Mouse (Mus musculus) brown adipose tissue, adult 24 weeks (tissue): ENCODE measurements at regions not wholly inside any gene's neighbourhood (a gene's known extent, or its start where the extent isn't known, plus 50 kb on each side); places are given as distances from the start of the nearest gene placed in this dataset.
"Not testable (repeated sequence)": the region's sequence is repeated elsewhere in the genome, so short reads cannot be mapped to it uniquely, and the experiment has no call there.

Source experiments
- H3K27ac ChIP-seq: fragments of 200-500 bp; replicated peaks from 2 replicates; pipeline ENCODE4 v1.5.1; 2012; ENCODE audit warnings: low read depth, mild to moderate bottlenecking, low read length
- H3K4me1 ChIP-seq: fragments of 200-500 bp; 2 replicates; pipeline ENCODE4 v1.6.1; 2012; ENCODE audit warnings: low read length, mixed read lengths; ENCODE audit not compliant: control insufficient read depth, insufficient read depth, insufficient read length
- H3K4me3 ChIP-seq: fragments of 200-500 bp; 2 replicates; pipeline ENCODE4 v1.5.1; 2012; ENCODE audit warnings: low read depth, mild to moderate bottlenecking, low read length, moderate library complexity; ENCODE audit not compliant: insufficient read depth

DNA sequence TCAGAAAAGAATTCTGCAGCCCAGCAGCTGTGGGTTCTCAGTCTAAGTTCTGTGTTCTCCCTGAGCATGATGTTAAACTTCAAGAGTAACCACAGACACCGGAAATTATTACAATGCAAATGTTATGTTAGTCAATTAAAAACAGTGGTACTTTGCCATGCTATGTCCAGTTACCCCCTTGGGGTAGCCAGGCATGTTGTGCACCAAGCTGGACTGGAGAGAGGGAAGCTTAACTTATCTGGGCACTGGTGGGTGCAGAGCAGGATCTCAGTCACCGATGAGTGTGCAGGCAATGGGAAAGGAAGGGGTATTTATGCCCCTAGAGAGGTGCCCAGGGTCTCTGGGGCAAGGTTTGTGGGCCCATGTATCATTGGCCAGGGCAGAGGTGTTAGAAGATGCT, 211.6 kb downstream of the Dad1 start:
- no peaks in the 10 kb centered on the region for H3K4me1 ChIP-seq
- H3K27ac ChIP-seq: no peak overlapping the region
- H3K4me3 ChIP-seq: no peak overlapping the region

DNA sequence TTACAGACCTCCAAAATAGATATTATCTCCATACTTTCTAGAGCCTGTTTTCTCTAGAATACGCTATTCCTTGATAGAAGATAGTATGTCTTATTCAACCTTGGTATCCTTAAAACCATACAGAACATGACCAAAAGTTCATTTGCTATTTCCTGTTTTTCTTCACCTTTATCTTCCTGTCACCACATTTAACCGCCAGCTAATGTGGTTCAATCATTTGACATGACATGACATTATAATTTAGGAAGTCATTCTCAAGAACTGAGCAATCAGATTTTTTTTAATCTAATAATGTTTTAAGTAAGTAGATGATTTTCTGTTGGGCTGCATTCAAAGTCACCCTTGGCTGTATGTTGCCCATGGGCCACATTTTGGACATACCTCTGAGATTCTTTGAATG, 213.3 kb downstream of the Dad1 start:
- Histone ChIP-seq H3K4me1 (no peaks in the 10 kb centered on the region), H3K4me3 (no peak overlapping the region), H3K27ac (no peak overlapping the region)

DNA sequence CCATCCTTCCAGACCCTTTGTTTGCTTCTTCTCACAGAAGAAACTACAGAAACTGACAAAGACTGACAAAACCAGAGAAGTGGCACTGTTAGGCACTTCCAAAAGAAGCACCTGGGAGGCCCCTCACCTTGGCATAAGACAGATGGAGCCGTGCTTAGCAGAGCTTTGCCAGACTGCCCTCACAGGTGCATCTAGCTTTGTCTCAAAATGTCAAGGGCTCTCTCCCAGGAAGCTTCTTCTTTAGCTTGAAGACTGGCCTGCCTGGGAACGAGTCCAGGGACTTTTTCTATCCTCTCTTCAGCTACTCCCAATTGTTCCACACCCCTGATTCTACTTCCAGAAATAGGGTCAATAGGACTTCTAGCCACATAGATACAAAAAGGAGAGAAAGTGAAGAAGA, 219.4 kb downstream of the Dad1 start:
- H3K27ac ChIP-seq: no peak overlapping the region
- H3K4me1 ChIP-seq: no peaks in the 10 kb centered on the region
- H3K4me3 ChIP-seq: no peak overlapping the region

DNA sequence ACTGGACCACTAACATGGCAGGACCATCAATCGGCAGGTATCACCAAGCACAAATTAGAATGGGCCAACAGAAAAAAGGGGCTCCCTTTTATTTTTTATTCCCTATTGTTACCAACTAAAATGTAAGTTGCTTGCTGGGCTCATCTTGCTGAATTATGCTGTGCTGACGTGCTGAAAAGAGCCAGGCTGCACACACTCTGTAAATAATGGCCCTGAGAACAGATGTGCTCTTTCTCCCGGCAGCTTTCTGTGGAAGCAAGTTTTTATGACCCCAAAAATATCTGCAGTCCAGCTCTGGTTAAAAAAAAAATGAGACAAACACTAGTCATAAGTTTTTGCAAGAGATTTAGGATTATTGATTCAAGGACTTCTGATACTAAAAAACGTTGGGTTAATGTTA, 230.4 kb downstream of the Dad1 start:
- Histone ChIP-seq H3K27ac (no peak overlapping the region), H3K4me1 (no peaks in the 10 kb centered on the region), H3K4me3 (no peak overlapping the region)

DNA sequence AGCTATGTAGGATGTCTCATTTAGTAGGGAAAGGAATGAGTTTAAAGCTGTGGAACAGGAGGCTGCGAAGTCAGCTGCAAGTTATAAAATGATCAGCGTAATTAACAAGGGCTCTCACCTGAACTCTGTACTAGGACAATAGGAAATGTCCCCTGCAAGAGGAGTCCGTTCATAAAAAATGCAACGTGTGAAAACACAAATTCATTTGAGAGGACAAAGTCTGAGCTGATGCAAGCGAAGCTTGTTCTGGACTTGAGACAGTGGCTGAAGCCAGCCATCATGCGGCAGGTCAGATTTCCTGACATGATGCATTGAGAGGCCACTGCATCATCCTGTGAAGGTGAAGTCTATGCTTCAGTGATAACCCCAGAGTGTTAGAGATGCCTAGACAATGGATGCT, 232.5 kb downstream of the Dad1 start:
- H3K27ac ChIP-seq: no peak overlapping the region
- no peaks in the 10 kb centered on the region for H3K4me1 ChIP-seq

DNA sequence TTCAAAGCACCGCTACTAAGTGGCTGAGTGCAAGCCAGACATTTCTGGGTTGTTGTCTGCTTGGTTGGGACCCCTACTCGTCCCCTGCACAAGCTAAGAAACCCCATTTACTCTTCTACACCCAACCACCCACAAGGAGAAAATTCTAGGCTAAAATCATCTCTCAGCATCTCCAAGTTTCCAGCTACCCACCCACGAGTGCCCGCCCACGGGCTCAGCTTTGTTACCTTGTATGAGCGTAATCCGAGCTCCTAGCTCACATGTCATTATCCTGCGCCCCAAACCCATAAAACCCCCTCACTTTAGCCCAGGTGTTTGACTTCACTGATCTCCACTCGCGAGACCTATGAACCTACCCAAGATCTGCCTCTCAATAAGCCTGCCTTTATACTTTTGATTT, 239.3 kb downstream of the Dad1 start:
- Histone ChIP-seq H3K4me1 (no peaks in the 10 kb centered on the region), H3K4me3 (no peak overlapping the region), H3K27ac (no peak overlapping the region)

More for the DNA sequence above, 232.5 kb downstream of the Dad1 start:
- H3K4me3 ChIP-seq: no peak overlapping the region

DNA sequence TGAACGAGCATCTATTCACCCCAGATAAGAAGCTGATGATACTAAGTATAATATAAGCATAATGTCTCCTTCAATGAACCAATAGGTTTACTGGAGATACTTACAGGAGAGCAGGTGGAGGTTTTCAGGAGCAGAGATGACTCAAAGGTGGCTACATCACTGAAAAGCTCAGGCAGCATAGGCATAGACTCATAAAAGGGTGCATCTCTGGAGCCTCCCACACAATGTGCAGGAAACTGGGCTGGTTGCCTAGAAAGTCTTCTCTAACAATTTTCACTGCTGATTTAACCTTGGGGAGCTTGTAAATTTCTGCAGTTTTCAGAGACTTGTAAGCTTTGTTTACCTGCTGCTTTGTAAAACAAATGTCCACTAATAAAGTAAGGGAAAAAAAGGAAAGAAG, 251.8 kb downstream of the Dad1 start:
- no peak overlapping the region for H3K27ac ChIP-seq
- no peak overlapping the region for H3K4me3 ChIP-seq
- no peaks in the 10 kb centered on the region for H3K4me1 ChIP-seq

DNA sequence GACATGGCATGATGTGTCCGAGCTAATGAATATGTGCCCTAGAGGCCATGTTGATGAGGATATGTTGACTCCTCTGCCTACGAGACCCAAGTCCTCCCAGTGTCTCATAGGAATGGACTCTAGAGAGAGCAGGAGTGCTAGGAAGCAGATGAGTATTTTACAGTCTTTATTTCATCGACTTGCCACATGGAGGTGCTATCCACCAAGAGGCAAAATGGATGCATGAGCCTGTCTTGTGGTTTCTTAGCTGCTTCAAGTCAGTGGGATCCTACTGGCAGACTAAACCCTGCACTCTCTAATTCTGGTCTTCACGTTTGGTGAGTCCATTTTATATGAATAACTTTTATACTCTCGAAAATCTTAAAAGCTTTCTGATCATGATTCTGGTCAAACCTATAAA, 253.4 kb downstream of the Dad1 start:
- Histone ChIP-seq H3K4me3 (no peak overlapping the region), H3K27ac (no peak overlapping the region), H3K4me1 (no peaks in the 10 kb centered on the region)

DNA sequence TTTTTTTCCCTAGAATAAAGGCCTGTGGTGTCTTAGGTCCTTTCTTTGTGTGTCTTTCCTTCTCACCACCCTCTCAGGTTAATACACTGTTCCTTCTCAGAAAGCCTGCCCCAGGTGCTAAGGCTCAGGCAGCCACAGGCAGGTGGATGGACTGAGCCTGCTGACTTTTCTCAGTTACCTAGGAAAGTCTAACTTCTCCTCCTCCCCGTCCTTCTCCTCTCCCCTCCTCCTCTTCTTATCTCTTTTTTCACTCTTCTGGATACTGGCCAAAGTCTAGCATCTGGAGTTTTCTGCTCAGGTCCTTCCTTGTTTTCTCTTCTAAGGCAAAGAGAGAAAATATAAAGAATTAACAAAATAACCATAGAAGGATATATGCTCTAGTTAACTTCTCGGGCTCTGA, 260.5 kb downstream of the Dad1 start:
- Histone ChIP-seq H3K4me1 (no peaks in the 10 kb centered on the region), H3K27ac (no peak overlapping the region), H3K4me3 (no peak overlapping the region)

DNA sequence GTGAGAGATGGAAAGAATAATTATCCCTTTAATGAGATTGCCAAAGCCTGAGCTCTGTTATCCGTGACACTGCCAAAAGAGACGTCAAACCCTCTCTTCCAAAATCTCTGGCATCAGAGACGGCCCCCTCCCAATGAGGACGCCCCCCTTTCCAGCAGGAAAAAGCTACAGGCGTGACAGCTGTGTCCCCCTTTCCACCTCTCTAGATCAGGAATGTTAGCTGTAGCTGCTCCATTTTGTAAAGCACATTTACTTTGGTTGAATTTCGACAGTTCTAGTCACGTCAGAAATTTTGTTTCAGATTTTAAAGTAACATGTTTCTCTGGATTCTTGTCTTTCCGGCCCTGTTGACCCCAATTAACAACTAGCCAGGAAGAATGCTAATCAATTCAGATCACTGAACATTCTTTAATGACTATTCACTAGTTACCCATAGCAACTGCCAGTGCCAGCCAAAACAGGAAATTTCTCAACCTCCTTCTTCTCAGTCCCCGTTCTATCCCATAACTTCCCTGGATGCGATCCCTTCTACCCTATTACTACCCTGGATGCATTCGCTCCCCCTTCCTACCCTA, 261.1 kb downstream of the Dad1 start:
- Histone ChIP-seq H3K4me1 (no peaks in the 10 kb centered on the region), H3K27ac (no peak overlapping the region), H3K4me3 (no peak overlapping the region)

DNA sequence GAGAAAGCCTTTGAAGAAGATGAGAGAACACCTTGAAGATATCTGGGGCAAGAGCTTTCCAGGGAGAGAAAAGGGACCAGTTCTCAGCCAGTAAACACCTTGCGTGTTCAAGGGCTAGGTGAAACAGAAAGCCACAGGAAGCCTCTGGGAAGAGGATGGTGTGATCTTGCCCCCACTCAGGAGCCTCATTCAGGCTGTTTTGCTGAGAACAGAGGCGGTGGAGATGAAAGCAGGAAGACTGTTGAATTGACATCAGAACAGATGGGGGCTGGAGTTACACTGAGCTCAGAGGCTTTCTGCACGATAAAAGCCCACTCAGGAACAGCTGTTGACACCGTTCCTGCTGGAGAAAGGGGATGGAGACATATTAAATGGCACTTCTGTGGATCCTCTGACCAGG, 262.5 kb downstream of the Dad1 start:
- Histone ChIP-seq H3K4me1 (no peaks in the 10 kb centered on the region), H3K27ac (no peak overlapping the region), H3K4me3 (no peak overlapping the region)

DNA sequence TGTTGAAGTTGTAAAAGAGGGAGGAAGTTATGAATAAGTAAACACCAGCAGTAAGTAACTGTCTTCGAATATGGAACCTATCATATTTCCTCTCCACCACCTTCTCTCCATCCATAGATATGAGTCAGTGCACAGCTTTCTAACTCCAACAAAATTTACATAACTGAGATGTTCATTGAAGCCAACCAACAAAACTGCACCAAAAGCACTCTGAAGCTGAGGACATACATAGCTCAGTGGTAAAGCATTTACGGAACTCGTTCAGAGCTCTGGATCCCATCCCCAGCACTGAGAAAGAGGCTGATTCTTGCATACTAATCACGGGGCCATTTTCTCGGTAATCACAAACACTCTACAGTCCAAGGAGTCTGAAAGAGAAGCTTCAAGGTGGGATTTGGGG, 273.1 kb downstream of the Dad1 start:
- Histone ChIP-seq H3K4me3 (no peak overlapping the region), H3K27ac (no peak overlapping the region), H3K4me1 (no peaks in the 10 kb centered on the region)

DNA sequence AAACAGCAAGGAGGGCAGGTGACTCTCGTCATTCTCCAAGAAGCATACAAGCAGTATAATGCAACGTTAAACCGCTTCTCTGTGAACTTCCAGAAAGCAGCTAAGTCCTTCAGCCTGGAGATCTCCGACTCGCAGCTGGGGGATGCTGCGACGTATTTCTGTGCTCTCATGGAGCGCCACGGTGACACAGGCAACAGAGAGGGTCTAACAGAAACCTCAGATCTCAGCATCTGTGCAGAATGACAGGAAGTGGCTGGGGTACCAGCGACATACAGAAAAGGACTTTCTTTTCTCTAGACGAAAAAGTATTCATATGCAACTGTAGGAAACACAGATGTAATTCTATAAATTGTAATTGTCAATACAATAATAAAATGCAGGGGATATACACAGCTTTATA, 292.5 kb downstream of the Dad1 start:
- H3K4me1 ChIP-seq, H3K27ac ChIP-seq, H3K4me3 ChIP-seq: not testable (repeated sequence)

DNA sequence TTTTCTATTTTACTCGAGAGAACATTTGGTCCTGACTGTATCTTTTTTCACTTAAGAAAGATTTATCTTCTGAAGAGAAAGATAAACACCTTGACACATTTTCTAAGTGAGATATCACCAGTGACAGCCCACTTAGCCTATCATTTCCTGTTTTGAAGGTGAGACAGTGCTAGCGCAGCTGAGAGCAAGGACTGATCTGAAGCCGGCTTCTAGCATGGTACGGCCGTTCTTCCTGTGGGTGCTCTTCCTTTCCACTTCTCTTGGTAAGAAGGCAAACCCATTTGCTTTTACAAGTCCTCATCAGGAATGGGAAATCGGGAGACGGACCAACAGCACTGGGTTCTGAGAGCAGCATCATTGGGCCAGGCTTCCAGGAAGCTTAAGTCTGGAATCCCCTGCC, 293.1 kb downstream of the Dad1 start:
- H3K27ac ChIP-seq: no peak overlapping the region
- H3K4me1 ChIP-seq: no peaks in the 10 kb centered on the region
- no peak overlapping the region for H3K4me3 ChIP-seq

DNA sequence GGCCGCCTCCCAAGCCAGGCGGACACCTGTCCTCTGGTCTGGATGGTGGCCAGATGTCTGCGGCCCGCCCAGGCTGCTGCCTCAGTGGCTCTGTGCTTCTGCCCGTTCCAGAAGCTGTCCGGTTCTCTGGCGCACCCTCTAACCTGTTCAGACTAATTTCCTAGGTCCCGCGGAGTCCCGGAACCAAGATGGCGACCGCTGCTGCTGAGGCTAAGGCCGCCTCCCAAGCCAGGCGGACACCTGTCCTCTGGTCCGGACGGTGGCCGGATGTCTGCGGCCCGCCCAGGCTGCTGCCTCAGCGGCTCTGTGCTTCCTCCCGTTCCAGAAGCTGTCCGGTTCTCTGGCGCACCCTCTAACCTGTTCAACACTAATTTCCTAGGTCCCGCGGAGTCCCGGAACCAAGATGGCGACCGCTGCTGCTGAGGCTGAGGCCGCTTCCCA, 318.1 kb downstream of the Dad1 start:
- not testable (repeated sequence) for H3K4me3 ChIP-seq, H3K27ac ChIP-seq, H3K4me1 ChIP-seq

DNA sequence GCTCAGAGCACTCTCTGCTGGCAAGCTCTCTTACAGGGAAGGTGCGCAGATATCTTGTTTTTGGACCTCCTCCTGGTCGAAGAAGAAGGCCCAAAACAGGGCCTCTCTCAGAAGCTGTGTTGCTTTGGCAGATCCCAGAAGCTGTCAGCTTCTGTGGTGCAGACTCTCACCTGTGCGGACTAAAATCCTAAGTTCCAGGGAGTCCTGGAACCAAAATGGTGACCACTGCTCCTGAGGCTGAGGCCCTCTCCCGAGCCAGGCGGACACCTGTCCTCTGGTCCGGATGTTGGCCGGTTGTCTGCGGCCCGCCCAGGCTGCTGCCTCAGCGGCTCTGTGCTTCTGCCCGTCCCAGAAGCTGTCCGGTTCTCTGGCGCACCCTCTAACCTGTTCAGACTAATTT, 318.6 kb downstream of the Dad1 start:
- not testable (repeated sequence) for H3K27ac ChIP-seq, H3K4me1 ChIP-seq, H3K4me3 ChIP-seq

DNA sequence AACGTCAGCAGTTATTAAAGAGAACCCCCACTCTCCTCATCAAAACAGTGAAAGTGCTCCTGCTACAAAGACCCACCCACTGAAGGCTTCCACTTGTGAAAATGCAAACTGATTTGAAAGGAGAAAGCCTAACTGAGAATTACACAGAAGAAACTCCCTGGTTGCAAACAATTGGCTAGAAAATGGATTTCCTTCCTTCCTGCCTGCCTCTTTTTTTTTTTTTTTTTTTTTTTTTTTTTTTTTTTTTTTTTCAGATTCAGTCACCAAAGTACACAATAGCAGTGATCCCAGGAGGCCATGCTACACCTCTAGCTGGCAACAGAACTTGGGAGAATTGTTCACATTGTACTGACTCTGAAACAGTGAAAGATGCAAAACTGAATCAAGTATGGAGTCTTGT, 343.0 kb downstream of the Dad1 start:
- H3K4me3 ChIP-seq: no peak overlapping the region
- H3K4me1 ChIP-seq: no peaks in the 10 kb centered on the region
- no peak overlapping the region for H3K27ac ChIP-seq
